Mouse (Mus musculus) heart, embryonic 16.5 days (tissue): ENCODE measurements around the gene Fbf1. TPM values are rescaled to one million over a fixed set of nuclear protein-coding genes. Genes with fewer than 3 reads are reported as not detected.

Experiments
- ATAC-seq: fragments of 200-750 bp; cut with Nextera tagmentation; replicated peaks from 2 replicates; pipeline ENCODE4 v1.8.0; 2017; ENCODE audit warnings: moderate number of reproducible peaks; ENCODE audit not compliant: insufficient read depth, low FRiP score; ENCODE audit errors: extremely low read depth
- H3K27ac ChIP-seq: fragments of 300-500 bp; sonication (generic); 2 replicates; pipeline ENCODE4 v1.5.1; 2014; ENCODE audit warnings: mild to moderate bottlenecking, low read length, control low read depth, moderate library complexity
- H3K27me3 ChIP-seq: fragments of 300-500 bp; sonication (generic); 2 replicates; pipeline ENCODE4 v1.6.1; 2014; ENCODE audit warnings: low read length, mixed read lengths; ENCODE audit not compliant: control insufficient read depth, insufficient read depth
- H3K36me3 ChIP-seq: fragments of 300-500 bp; sonication (generic); 2 replicates; pipeline ENCODE4 v1.6.1; 2014; ENCODE audit not compliant: control insufficient read depth, insufficient read depth
- H3K4me1 ChIP-seq: fragments of 300-500 bp; sonication (generic); 2 replicates; pipeline ENCODE4 v1.6.1; 2014; ENCODE audit warnings: low read length, mixed read lengths; ENCODE audit not compliant: control insufficient read depth, insufficient read depth
- H3K4me2 ChIP-seq: fragments of 300-500 bp; sonication (generic); 2 replicates; pipeline ENCODE4 v1.6.1; 2014; ENCODE audit warnings: low read depth, mild to moderate bottlenecking, control low read depth, low read length
- H3K4me3 ChIP-seq: fragments of 300-500 bp; sonication (generic); 2 replicates; pipeline ENCODE4 v1.5.1; 2014; ENCODE audit warnings: mild to moderate bottlenecking, control low read depth, low read length
- H3K9ac ChIP-seq: fragments of 300-500 bp; sonication (generic); 2 replicates; pipeline ENCODE4 v1.6.1; 2014; ENCODE audit warnings: low read length, control low read depth
- H3K9me3 ChIP-seq: fragments of 300-500 bp; sonication (generic); replicated peaks from 2 replicates; pipeline ENCODE4 v1.6.1; 2016; ENCODE audit warnings: low read length; ENCODE audit not compliant: control insufficient read depth
- WGBS: fragments of 180-500 bp; shearing (Covaris S2); extraction: QIAGEN DNeasy Blood & Tissue Kit; methylation state at CpG from one replicate; pipeline ENCODE4 v1.1.7; 2014; 5-methylcytosine and 5-hydroxymethylcytosine counted together
- polyA plus RNA-seq: library from polyadenylated mRNA; unstranded; fragments of >200 nt; fragmentation: Nextera tagmentation; extraction: Ambion mirVana; gene quantifications from 2 replicates; pipeline ENCODE4 v1.2.1, GENCODE M21; 2015

The Fbf1 gene
- polyA plus RNA-seq, 1 experiment from 2014 or later: 20.8 TPM

DNA sequence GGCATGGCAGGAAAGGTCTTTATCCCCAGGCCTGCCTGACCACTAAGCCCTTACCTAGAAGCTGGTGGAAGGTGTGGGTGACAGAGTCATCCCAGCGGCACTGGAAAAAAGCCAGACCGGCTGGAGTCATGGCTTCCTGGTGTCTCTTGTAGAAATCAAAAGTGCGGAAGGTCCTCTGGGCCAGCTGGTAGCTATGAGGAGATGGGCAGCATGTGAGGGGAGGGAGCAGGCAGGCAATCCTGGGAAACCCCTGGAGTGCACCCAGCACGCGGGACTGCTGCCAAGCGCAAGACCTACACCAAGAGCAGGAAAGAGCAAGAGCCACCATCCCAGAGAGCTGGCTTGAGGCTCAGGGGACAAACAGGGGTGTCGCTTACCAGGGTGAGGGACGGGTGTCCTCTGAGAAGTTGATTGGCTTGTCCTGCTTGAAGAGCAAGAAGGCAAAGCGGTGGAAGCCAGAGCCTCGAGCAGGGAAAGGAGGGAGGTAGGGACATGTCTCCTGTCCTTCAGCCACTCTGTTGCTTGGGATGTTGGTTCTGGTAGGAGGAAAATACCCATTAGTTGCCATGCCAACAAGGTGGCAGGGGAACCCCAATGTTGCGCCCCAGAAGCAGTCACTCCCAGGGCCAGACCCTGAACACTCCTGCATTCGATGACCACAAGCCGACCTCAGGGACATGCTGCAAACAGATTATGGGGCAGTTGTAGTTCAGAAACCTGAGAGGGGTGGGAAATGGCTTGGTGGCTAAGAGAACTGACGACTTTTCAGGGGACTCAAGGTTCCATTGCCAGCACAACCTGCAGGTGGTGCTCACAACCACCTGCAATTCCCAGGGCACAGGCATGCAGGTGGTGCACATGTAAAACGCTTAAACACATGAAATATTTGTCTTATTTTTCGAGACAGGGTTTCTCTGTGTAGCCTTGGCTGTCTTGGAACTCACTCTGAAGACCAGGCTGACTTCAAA, 35.3 kb downstream of the Fbf1 start:
- ATAC-seq: no peak
- Histone ChIP-seq H3K4me3 (no peak overlapping the region), H3K9ac (no peak overlapping the region), H3K4me2 (no peak overlapping the region), H3K27me3 (no peaks in the 10 kb centered on the region), H3K4me1 (peaks cover 25% of the 10 kb centered on the region), H3K27ac (0 out of 2 replicates have a peak overlapping the region, but pooled peaks have one; percentile 3), H3K36me3 (peaks cover 13% of the 10 kb centered on the region), H3K9me3 (no peaks in the 10 kb centered on the region)
- WGBS: 79% methylated on average over 16 of the region's 16 CpGs

DNA sequence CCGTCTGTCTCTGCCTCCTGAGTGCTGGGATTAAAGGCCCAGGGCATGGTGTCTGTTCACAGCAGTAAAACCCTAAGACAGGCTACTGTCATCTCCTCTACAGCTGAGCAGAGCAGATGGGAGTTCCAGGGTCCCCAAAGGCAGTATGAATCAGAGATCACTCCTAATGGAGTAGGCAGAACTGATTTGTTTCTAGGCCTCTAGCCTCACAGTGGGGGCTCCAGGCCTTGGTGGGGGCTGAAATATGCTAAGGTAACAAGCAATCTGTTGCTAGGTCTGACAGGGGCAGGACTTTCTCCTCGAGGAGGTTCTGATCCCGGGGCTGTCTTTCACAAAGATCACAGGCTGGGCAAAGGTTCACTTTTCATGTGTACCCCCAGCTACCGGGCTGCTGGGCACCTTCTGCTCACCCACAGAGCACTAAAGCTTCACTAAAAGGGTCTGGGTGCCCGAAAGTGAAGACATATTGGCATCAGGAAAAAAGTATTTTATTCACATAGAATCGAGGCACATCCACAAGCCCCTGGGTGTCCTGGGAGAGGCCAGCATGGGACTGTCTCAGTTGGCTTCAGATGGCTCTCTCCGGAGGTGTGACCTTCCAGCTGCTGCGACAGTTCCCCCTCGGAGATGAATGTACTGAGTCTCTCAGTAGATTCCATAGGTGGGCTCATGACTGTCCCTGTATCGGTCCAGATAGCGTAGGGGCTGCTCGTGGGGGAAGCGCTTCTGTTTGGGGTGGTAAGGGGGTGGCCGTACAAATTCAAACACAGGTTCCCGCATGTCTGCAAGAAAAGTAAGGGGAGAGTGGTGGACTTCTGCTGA, 36.4 kb downstream of the Fbf1 start:
- Histone ChIP-seq H3K4me3 (peak overlapping the region; percentile 67), H3K4me1 (peaks cover 29% of the 10 kb centered on the region), H3K9me3 (no peaks in the 10 kb centered on the region), H3K27me3 (no peaks in the 10 kb centered on the region), H3K36me3 (peaks cover 13% of the 10 kb centered on the region), H3K27ac (peak overlapping the region; percentile 91), H3K9ac (peak overlapping the region; percentile 84), H3K4me2 (peak overlapping the region; percentile 70)
- no peak for ATAC-seq
- WGBS: 79% methylated on average over 15 of the region's 15 CpGs

DNA sequence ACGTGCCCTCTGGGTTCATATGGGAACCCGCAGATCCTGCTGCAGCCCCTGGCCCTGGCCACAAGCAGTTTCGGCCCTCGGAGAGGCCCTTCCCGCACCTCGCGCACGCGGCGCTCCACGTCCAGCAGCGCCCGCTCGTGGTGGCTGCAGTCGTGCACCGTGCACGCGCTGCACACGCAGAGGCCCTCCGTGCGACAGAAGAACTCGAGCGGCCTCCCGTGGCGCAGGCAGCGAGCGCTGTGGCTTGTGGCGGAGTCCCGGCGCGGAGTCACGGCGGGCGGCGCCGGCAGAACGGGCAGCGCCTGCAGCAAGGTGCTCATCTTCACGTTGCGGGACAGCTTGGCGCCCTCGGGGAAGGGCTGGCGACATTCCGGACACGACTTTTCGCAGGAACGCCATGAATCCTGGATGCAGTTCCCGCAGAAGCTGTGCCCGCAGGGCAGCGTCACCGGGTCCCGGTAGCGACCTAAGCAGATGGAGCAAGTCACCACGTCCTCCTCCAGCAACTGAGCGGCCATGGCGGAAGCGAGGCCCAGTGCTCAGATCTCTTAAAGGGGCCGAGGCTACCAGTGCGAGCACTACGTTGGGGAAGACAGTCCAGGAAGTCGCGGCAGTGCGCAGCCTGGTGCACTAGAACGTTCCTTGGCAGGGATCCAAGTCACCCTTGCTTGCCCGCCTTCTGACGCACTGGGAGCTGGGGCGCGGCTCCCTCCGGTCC, 37.3 kb downstream of the Fbf1 start, which contains the start of gene Trim65:
Gene Trim65, minus strand, starts transcription at position 641 of the 718 bp plus-strand sequence.
- H3K4me3 ChIP-seq: peak within 1 kb of the TSS; percentile 67
- peaks cover 18% of the 10 kb centered on the region for H3K36me3 ChIP-seq
- peak within 1 kb of the TSS; percentile 91 for H3K27ac ChIP-seq
- no peaks in the 10 kb centered on the region for H3K9me3 ChIP-seq
- peak; percentile 85 for ATAC-seq
- H3K27me3 ChIP-seq: no peaks in the 10 kb centered on the region
- peak within 1 kb of the TSS; percentile 70 for H3K4me2 ChIP-seq
- H3K9ac ChIP-seq: peak within 1 kb of the TSS; percentile 84
- WGBS: under 1% methylated on average over 69 of the region's 69 CpGs
- H3K4me1 ChIP-seq: peaks cover 29% of the 10 kb centered on the region

- no peaks in the 10 kb centered on the region for H3K27me3 ChIP-seq
- peak overlapping the region; percentile 67 for H3K4me3 ChIP-seq
- peak; percentile 14; the same call in 1 of the 2 replicates for ATAC-seq
- peak overlapping the region; percentile 91 for H3K27ac ChIP-seq
- peaks cover 22% of the 10 kb centered on the region for H3K36me3 ChIP-seq
- no peaks in the 10 kb centered on the region for H3K9me3 ChIP-seq
- H3K4me1 ChIP-seq: peaks cover 29% of the 10 kb centered on the region
- peak overlapping the region; percentile 70 for H3K4me2 ChIP-seq
- WGBS: 35% methylated on average over 8 of the region's 8 CpGs
- peak overlapping the region; percentile 84 for H3K9ac ChIP-seq
These were observed 37.9 kb downstream of the Fbf1 start for GRCm38 (mm10) chr11:116129993-116130487.

DNA sequence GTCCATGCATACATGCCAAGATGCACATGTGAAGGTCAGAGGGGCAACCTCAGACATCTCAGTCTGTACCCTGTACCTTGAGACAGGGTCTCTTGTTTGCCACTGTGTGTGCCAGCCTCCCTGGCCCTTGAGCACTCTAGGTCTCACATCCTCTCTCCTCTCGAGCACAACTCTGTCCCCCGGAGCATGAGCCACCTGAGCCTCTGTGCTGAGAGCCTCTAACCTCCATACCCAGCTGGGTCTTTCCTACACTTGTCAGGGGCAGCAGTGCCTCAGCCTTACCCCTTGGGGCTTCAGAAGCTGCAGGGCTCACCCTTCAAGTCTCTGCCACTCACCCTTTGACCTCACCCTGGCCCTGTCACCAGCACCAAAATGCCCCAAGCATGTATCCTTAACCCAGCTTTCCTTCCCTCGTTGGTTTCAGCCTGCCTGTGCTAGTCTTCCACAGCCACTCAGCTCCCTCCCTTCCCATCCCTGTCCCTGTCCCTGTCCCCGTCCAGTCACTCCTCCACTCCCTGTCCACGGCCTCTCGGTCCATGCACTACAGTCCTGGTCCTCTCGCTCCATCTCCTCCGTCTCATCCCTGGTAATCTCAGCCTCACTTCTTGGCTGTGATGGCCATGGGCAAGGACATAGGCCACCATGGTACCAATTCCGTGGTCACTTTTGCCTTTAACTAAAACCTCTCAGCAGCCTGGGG, 38.7 kb downstream of the Fbf1 start:
- H3K4me2 ChIP-seq: peak overlapping the region; percentile 70
- peaks cover 19% of the 10 kb centered on the region for H3K36me3 ChIP-seq
- no peak for ATAC-seq
- H3K4me1 ChIP-seq: peaks cover 29% of the 10 kb centered on the region
- no peak overlapping the region; the same call in 1 of the 2 replicates for H3K4me3 ChIP-seq
- no peak overlapping the region for H3K27ac ChIP-seq
- peak overlapping the region; percentile 84 for H3K9ac ChIP-seq
- 80% methylated on average over 9 of the region's 9 CpGs for WGBS
- no peaks in the 10 kb centered on the region for H3K27me3 ChIP-seq
- H3K9me3 ChIP-seq: no peaks in the 10 kb centered on the region

GRCm38 (mm10) chr11:116127986-116128385, 40.0 kb downstream of the Fbf1 start:
- Histone ChIP-seq H3K36me3 (peaks cover 19% of the 10 kb centered on the region), H3K4me1 (peaks cover 29% of the 10 kb centered on the region), H3K9me3 (no peaks in the 10 kb centered on the region), H3K27me3 (no peaks in the 10 kb centered on the region), H3K27ac (no peak overlapping the region), H3K9ac (peak overlapping the region; percentile 53), H3K4me3 (no peak overlapping the region), H3K4me2 (no peak overlapping the region)
- 80% methylated on average over 9 of the region's 9 CpGs for WGBS
- ATAC-seq: no peak

GRCm38 (mm10) chr11:116127156-116127980, 40.6 kb downstream of the Fbf1 start, which contains the start of gene Trim47:
Gene Trim47, minus strand, starts transcription at chr11:116127210.
- peaks cover 15% of the 10 kb centered on the region for H3K36me3 ChIP-seq
- peak within 1 kb of the TSS; percentile 13; the same call in 1 of the 2 replicates for H3K4me3 ChIP-seq
- WGBS: 35% methylated on average over 23 of the region's 23 CpGs
- H3K4me2 ChIP-seq: peak within 1 kb of the TSS; percentile 39; the same call in 1 of the 2 replicates
- H3K9ac ChIP-seq: peak within 1 kb of the TSS; percentile 53
- peak within 1 kb of the TSS; percentile 4; the same call in 1 of the 2 replicates for H3K27ac ChIP-seq
- H3K27me3 ChIP-seq: no peaks in the 10 kb centered on the region
- ATAC-seq: no peak
- peaks cover 24% of the 10 kb centered on the region for H3K4me1 ChIP-seq
- H3K9me3 ChIP-seq: no peaks in the 10 kb centered on the region
